Comparison of ENCODE assay signal across 18 mouse cellular contexts in the genomic region with DNA sequence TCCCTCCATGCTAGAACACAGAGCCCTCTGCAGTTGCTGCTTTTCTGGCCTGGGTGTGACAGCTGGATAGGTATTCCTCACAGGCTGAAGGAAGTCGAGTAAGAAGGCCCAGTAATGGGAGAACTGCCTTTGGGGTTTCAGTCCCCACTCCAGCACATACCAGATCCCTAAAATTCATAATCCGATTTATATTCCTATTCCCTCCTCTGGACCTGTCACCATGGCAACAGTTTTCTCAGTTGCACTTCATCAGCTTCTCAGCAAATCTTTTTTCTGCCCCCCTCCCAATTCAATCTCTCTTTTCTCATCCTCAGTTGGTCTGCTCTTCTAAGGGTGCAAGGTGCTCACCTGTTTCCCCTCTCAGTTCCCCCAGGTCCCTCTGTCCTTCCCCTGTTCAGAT. TPM values are rescaled to one million over a fixed set of nuclear protein-coding genes. Genes with fewer than 3 reads are reported as not detected.
"Had no signal": no experiment of that assay in that cellular context is flagged by ENCODE, and none has a peak within 500 bp of the region (broad histone marks: within the 10 kb centered on the region; RNA-seq: fewer than 3 reads in every experiment).

No protein-coding gene starts in this region.

- H3K4me3 ChIP-seq: left cerebral cortex, adult 2 months; limb, embryonic 10.5 days; liver, embryonic 15.5 days had no signal

- H3K4me1 ChIP-seq: liver, embryonic 15.5 days had no signal

- H3K4me2 ChIP-seq: liver, embryonic 11.5 days; liver, embryonic 15.5 days had no signal

- H3K9ac ChIP-seq: liver, embryonic 15.5 days had no signal

- DNase-seq: kidney, postnatal 4 days; lung, adult 2 months; lung, postnatal 36 days; right cerebral cortex, adult 18-20 months; thymus, postnatal 14 days had no signal

- ATAC-seq: lung, postnatal 0 days had no signal

- H3K9me3 ChIP-seq: limb, embryonic 10.5 days; liver, embryonic 15.5 days had no signal

- H3K27ac ChIP-seq: left cerebral cortex, adult 2 months; limb, embryonic 10.5 days; liver, embryonic 15.5 days; stomach, postnatal 0 days had no signal

- H3K36me3 ChIP-seq: limb, embryonic 10.5 days; liver, embryonic 15.5 days had no signal

RNA-seq across cellular contexts. Expression of a gene that starts 14.0 kb away (rescaled TPM):
- total RNA-seq: layer of hippocampus, adult 8-10 months; layer of hippocampus, postnatal 14 days; left cerebral cortex, adult 2 months; left cerebral cortex, postnatal 14 days; megakaryocyte progenitor cell, adult 5-6 weeks had no signal
- polyA plus RNA-seq: limb, embryonic 10.5 days; liver, embryonic 11.5 days; liver, embryonic 15.5 days; neural tube, embryonic 14.5 days had no signal

RNA-seq across cellular contexts. Expression of a gene that starts 27.9 kb away (rescaled TPM):
- total RNA-seq: layer of hippocampus, adult 8-10 months; layer of hippocampus, postnatal 14 days; left cerebral cortex, adult 2 months; left cerebral cortex, postnatal 14 days; megakaryocyte progenitor cell, adult 5-6 weeks had no signal
- polyA plus RNA-seq: kidney, embryonic 14.5 days; limb, embryonic 10.5 days; limb, embryonic 14.5 days; liver, embryonic 11.5 days; liver, embryonic 15.5 days; lung, adult 2 months; lung, postnatal 0 days; neural tube, embryonic 14.5 days had no signal
